Mouse (Mus musculus) kidney, adult 11 months (tissue): ENCODE results near the gene Pin4.
"Not testable (repeated sequence)": the region's sequence is repeated elsewhere in the genome, so short reads cannot be mapped to it uniquely, and the experiment has no call there.

Source experiments
- DNase-seq: peaks from one replicate; pipeline ENCODE4 v3.0.0; 2022

Pin4 gene

GRCm38 (mm10) chrX:102119042-102119864 lies at the start of gene Pin4:
Gene Pin4 (plus strand): TSS chrX:102119447.
- DNase-seq: peak; percentile 98

DNA sequence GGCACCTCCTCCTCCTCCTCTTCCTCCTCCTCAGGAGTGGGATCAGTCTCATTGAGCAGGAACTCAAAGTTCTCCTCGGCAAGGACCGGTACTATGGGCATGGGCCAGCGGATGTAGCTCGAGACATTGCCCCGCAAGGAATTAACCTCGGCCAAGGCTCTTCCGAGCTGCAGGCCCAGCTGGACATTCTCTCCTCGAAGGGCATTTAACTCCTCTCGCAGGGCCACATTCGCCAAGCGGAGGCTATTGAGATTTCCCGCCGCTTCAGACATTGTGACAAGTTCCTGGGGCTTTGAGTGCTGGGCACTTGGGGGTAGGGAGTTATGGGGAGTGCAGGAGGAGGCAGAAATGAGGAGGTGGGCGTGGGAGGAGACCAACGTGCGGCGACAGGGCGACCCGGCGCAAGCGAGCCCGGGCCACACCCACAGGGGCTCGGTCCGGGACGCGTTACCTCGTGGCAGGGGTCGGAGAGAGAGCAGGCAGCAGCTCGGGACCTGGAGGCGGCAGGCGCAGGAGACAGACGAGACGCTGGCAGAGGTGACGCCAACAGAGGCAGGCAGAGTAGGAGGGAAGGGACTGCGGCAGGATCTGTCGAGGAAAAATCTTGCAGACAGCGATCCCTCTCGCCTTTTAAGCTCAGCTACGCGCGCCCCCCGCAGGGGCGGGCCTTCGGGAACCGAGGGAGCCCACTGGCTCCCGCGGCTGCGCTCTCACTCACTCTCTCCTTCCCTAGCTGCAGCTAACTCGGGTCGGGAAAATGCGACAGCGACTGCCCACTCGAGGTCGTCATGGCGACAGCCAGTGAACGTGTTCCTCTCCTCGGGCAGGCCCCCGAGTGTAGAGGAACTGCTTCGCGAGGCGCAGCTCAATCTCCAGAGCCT lies 48.4 kb upstream of the Pin4 start, which contains the start of gene Rtl5:
Gene Rtl5 (minus strand): TSS at position 714 of the 881 bp plus-strand sequence.
- DNase-seq: peak; percentile 66

DNA sequence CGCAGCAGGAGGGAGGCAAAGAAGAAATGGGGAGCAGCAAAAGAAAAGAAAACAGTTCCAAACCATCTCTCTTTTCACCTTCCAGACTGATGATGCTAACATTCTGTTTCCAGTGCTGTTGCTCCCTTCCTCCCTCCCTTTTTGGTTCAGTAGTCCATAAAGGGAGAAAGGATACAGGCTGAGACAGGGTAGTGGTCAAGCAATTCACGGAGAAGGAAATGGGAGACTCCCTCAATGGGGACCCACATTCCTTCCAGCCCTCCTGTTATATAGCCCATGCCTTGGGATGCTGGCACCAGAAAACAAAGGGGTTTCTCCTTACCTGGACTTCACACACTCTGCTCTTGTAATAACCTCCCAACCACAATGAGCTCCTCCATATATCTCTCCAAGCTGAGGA lies 47.7 kb upstream of the Pin4 start:
- DNase-seq: no peak

- DNase-seq: no peak
Observed at GRCm38 (mm10) chrX:102073605-102074325, 45.5 kb upstream of the Pin4 start.

- no peak for DNase-seq
Observed at GRCm38 (mm10) chrX:102074435-102074834, 44.8 kb upstream of the Pin4 start.

GRCm38 (mm10) chrX:102075158-102075557 lies 44.1 kb upstream of the Pin4 start:
- DNase-seq: peak; percentile 44

GRCm38 (mm10) chrX:102076886-102077765 lies 42.1 kb upstream of the Pin4 start:
- DNase-seq: no peak

- DNase-seq: no peak
Observed at GRCm38 (mm10) chrX:102081076-102081475, 38.2 kb upstream of the Pin4 start.

GRCm38 (mm10) chrX:102081573-102082279 lies 37.5 kb upstream of the Pin4 start:
- DNase-seq: no peak

DNA sequence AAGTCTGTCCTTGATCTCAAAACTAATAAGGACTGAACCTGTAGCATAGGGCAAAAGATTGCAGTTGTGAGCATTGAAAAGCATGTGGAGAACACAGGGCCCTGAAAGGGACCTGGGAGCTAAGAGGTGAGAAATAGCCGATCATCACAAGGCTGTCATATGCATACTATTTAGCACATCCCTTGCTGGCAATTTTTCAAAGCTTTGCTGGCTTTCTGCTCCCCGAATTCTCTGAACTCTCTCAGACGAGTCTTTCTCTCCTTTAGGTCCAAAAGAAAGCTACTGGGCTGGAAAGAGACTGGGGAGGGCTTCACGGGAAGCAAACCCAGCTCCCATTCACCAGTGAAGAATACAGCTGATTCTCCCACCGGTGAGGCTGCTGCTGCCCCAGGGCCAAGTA lies 36.9 kb upstream of the Pin4 start:
- DNase-seq: no peak

DNA sequence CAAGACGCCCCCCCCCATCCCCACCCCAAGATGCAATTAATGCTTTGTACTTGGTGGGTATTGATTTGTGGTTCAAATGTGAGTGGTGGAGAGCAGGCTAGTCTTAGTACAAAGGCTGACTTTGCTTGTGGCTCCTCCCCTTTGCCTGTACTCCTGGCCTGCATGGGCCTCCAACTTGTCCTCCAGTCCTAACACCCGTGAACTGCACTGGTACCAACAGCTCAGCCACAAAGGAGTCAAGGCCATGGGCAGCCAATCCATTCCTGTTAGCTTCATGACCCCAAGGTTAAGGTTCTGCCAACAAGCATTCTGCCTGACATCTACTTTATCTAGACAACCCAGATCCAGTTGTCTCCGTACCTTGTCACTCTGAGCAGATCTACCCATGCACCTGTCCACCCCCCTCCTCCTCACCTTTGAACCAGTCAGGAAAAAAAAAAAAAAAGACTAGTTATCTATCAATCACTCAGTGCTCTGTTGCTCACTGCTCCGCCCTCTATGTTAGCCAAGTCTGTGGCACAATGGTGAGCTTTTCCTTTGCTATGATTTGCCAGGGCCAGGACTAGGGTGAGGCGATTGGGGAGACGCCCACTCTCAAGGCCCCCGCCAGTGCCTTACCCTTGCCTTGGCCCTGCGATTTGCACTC lies 33.3 kb upstream of the Pin4 start:
- peak; percentile 47 for DNase-seq

DNA sequence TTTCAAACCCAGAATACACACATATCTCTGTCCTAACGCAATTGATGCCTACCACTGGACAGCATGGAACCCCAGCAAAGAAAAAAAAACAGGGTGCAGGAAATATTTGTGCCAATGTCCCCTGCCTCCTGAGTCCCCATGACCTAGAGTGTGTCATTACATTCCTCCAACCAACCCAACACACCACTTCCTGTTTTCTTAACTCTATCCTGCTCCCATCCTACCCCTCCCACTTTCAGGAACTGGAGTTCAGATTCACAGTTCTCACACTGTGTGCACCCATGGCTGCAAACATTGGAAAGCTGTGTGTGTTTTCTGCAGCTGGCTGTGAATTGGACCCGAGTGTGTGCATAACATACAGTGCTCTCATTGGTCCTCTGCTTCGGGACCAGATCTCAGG lies 28.6 kb upstream of the Pin4 start:
- DNase-seq: no peak

DNA sequence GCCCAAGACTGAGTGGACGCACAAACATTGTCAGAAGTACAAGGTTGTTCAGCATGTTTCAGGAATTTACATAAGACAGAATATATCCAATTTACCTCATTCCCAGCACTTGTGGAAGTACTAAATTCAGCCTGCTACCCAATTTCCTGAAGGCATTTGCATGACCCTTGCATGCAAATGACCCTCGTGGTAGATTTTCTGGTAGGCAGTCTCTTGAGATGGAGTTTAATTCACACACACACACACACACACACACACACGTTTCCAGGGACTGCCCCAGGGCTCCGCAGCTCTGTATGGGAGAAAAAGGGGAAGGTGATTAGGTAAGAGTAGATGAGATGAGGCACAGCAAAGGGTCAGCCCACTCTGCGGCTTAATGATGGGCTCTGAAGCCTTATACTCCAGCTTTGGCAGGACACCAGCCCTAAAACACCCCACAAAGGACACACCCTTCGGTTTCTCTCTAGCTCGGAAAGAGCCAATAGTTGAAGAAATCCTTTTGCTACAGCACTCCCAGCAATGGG lies 24.8 kb upstream of the Pin4 start:
- DNase-seq: no peak

GRCm38 (mm10) chrX:102101886-102102285 lies 17.4 kb upstream of the Pin4 start:
- no peak for DNase-seq

DNA sequence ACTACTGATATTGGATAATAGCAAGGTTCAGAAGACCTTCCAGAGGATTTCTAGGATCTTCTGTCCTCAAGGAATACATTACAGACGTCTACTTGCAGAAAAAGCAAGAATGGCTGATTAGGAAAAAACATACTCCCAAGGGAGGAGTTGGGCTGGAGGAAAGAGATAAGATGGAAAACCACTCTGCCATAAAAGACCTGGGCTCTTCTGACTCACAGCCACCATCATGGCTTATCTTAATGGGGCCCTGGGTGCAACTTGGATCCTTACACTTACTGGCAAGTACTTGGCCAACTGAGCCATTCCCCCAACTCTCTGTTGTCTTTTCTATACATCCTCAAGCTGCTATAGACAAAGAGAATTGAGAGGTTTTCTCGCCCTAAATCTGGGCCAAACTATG lies 15.4 kb upstream of the Pin4 start:
- DNase-seq: not testable (repeated sequence)

DNA sequence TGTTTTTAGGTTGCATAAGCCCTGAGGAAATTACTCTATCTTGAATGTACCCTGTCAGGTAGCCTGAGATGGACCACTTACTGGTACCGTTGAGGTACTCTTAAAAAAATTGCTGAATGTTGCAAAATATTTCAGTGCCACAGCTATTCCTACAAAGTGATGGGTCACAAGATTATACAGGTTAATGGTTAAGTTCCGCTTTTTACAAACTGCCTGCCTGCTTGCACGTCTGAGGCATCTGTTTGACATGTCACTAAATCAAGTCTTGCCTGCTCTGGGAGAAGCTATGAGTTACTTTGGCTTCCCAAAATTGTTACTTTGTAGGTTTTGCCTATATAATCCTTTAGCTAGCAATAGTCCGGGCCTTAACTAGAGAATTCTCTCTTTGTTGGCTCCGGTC lies 9.9 kb upstream of the Pin4 start:
- DNase-seq: not testable (repeated sequence)

DNA sequence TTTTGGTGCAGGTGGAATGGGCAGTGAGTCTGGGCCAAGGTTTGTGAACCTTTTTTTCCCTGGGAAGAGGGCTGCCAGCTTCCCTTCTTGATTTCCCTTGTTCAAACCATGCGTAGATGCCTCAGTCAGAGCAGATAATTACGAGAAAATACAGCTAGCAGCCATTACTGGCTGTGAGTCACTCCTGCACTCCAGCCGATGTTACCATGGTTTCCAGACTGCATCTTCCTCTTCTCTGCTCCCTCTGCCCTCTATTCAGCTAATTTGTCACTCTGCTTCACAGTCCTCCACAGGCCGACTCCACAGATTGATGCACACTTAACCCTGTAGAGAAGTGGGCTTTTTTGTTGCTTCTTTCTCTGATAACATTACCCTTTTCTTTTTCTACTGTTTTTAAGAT lies 3.6 kb upstream of the Pin4 start:
- no peak for DNase-seq

- DNase-seq: no peak
Observed at GRCm38 (mm10) chrX:102121321-102121720, 2.1 kb downstream of the Pin4 start.

- DNase-seq: no peak
Observed at GRCm38 (mm10) chrX:102141157-102141556, 21.9 kb downstream of the Pin4 start.

- DNase-seq: peak; percentile 91
Observed at GRCm38 (mm10) chrX:102156618-102157422, 37.6 kb downstream of the Pin4 start, which contains the start of gene Ercc6l. Gene Ercc6l (minus strand): TSS chrX:102157091.
